Mouse (Mus musculus): Measurements from ENCODE around the gene Olfr47. TPM values are rescaled to one million over a fixed set of nuclear protein-coding genes. Genes with fewer than 3 reads are reported as not detected.

Olfr47 gene
- polyA plus RNA-seq, 1 experiment from 2014 or later: not detected

- Histone ChIP-seq H3K4me1 (peaks cover 8% of the 10 kb centered on the region), H3K9me3 (replicated peaks) (no peaks in the 10 kb centered on the region), H3K9ac (no peak overlapping the region; the same call in 1 of the 2 replicates), H3K36me3 (no peaks in the 10 kb centered on the region), H3K4me2 (replicated peaks) (peak overlapping the region; percentile 97), H3K4me3 (peak overlapping the region; percentile 56), H3K27ac (no peak overlapping the region), H3K27me3 (peaks cover 30% of the 10 kb centered on the region)
- no peak for ATAC-seq (ENCODE audit: low FRiP score)
- WGBS: 2% methylated on average over 8 of the region's 8 CpGs
Observed at GRCm38 (mm10) chr6:43266356-43266755, 35.0 kb downstream of the Olfr47 start.

GRCm38 (mm10) chr6:43272597-43272996 lies 41.3 kb downstream of the Olfr47 start:
- Histone ChIP-seq H3K27ac (no peak overlapping the region), H3K4me1 (no peaks in the 10 kb centered on the region), H3K36me3 (no peaks in the 10 kb centered on the region), H3K9me3 (replicated peaks) (no peaks in the 10 kb centered on the region), H3K27me3 (peaks cover 1% of the 10 kb centered on the region; the same call in 1 of the 2 replicates), H3K4me2 (replicated peaks) (no peak overlapping the region), H3K4me3 (no peak overlapping the region), H3K9ac (no peak overlapping the region)
- no peak for ATAC-seq (ENCODE audit: low FRiP score)

GRCm38 (mm10) chr6:43274123-43274522 lies 42.8 kb downstream of the Olfr47 start:
- Histone ChIP-seq H3K9me3 (replicated peaks) (no peaks in the 10 kb centered on the region), H3K27me3 (no peaks in the 10 kb centered on the region), H3K4me3 (no peak overlapping the region), H3K4me2 (replicated peaks) (no peak overlapping the region), H3K36me3 (no peaks in the 10 kb centered on the region), H3K27ac (no peak overlapping the region), H3K9ac (no peak overlapping the region), H3K4me1 (no peaks in the 10 kb centered on the region)
- ATAC-seq (ENCODE audit: low FRiP score): no peak
- WGBS: 80% methylated on average over 4 of the region's 4 CpGs

DNA sequence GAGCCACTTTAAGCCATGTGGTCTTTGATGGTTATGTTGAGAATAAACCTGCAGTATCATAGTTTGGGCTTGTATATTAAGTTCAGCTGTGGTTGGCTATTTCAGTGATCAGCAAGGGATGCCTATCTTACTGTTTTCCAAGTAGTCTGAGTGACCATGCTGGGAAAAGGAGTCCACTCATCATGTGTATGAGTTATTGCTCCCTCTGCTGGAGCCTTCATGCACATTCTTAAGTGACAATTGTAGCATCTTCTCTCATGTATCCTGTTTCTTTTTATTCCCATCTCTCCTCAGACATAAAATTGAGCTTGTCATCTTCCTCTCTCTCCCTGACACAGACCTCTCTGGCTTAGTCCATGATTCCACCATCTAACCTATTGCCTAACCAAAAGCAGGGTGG lies 46.9 kb downstream of the Olfr47 start:
- H3K4me1 ChIP-seq: no peaks in the 10 kb centered on the region
- no peaks in the 10 kb centered on the region for H3K36me3 ChIP-seq
- H3K27ac ChIP-seq: no peak overlapping the region
- H3K9ac ChIP-seq: no peak overlapping the region
- H3K27me3 ChIP-seq: no peaks in the 10 kb centered on the region
- no peak for ATAC-seq (ENCODE audit: low FRiP score)
- no peak overlapping the region for H3K4me2 ChIP-seq (replicated peaks)
- no peaks in the 10 kb centered on the region for H3K9me3 ChIP-seq (replicated peaks)
- H3K4me3 ChIP-seq: no peak overlapping the region

DNA sequence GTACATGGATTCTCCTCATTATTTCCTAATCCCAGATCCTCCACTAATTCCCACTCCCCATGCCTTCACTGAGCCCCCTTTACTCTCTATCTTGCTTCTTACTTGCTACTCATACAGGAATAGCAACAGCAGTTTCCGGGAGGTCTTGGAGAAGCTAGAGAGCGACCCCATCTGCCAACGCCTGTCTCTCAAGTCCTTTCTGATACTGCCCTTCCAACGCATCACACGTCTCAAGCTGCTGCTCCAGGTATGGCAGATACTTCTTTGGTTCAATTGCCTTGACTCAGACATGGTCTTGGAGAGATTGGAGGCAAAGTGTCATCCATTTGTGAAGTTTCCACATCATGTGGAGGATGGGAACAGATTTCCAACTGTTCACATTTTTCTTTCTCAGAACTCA lies 49.2 kb downstream of the Olfr47 start:
- Histone ChIP-seq H3K4me1 (no peaks in the 10 kb centered on the region), H3K36me3 (no peaks in the 10 kb centered on the region), H3K4me2 (replicated peaks) (no peak overlapping the region), H3K4me3 (no peak overlapping the region), H3K9ac (no peak overlapping the region), H3K27me3 (no peaks in the 10 kb centered on the region), H3K9me3 (replicated peaks) (no peaks in the 10 kb centered on the region), H3K27ac (no peak overlapping the region)
- 91% methylated on average over 5 of the region's 5 CpGs for WGBS
- no peak for ATAC-seq (ENCODE audit: low FRiP score)

Other genes starting within 250 kb of the Olfr47 start
- gene Olfr441, start 125.2 kb upstream of the Olfr47 start, polyA plus RNA-seq (2016; fragmentation: Nextera tagmentation; extraction: Ambion mirVana): not detected in 2 replicates
- gene Olfr237-ps1, start 85.0 kb upstream of the Olfr47 start, polyA plus RNA-seq (2016; fragmentation: Nextera tagmentation; extraction: Ambion mirVana): not detected in 2 replicates
- gene Olfr437, start 68.2 kb upstream of the Olfr47 start, polyA plus RNA-seq (2016; fragmentation: Nextera tagmentation; extraction: Ambion mirVana): not detected in 2 replicates
- gene Olfr13, start 59.4 kb upstream of the Olfr47 start, polyA plus RNA-seq (2016; fragmentation: Nextera tagmentation; extraction: Ambion mirVana): not detected in 2 replicates
- gene Olfr435, start 34.4 kb upstream of the Olfr47 start, polyA plus RNA-seq (2016; fragmentation: Nextera tagmentation; extraction: Ambion mirVana): not detected in 2 replicates
- not detected in 2 replicates for gene Olfr434, start 18.5 kb upstream of the Olfr47 start, polyA plus RNA-seq (2016; fragmentation: Nextera tagmentation; extraction: Ambion mirVana)
- gene Arhgef5, start 34.1 kb downstream of the Olfr47 start, polyA plus RNA-seq (2016; fragmentation: Nextera tagmentation; extraction: Ambion mirVana): 5.2 and 6.6 TPM in 2 replicates
- not detected in 2 replicates for gene Nobox, start 78.0 kb downstream of the Olfr47 start, polyA plus RNA-seq (2016; fragmentation: Nextera tagmentation; extraction: Ambion mirVana)

All from hindbrain, embryonic 12.5 days (tissue).